22 mouse cellular contexts compared by ENCODE assay signal in genomic region chr9:102356516-102356915, GRCm38 (mm10). TPM values are rescaled to one million over a fixed set of nuclear protein-coding genes. Genes with fewer than 3 reads are reported as not detected.
DNase-seq lines count a peak whose midpoint lies in the region; ATAC-seq and TF ChIP-seq lines count a peak whose summit lies in the region.
"Had no signal": no experiment of that assay in that cellular context is flagged by ENCODE, and none has a peak within 500 bp of the region (broad histone marks: within the 10 kb centered on the region; RNA-seq: fewer than 3 reads in every experiment).

No protein-coding gene starts in this region.

- no peaks in the 10 kb centered on the region for H3K9me3 ChIP-seq in forebrain, embryonic 11.5 days (ENCODE audit: control insufficient read depth, low read length)
- no peaks in the 10 kb centered on the region for H3K9me3 ChIP-seq in forebrain, embryonic 15.5 days
- H3K9me3 ChIP-seq in heart, embryonic 10.5 days: no peaks in the 10 kb centered on the region
- H3K9me3 ChIP-seq in midbrain, embryonic 11.5 days (ENCODE audit: control insufficient read depth, low read length): no peaks in the 10 kb centered on the region
- no peaks in the 10 kb centered on the region for H3K9me3 ChIP-seq in midbrain, embryonic 16.5 days (replicated peaks; ENCODE audit: control insufficient read depth, low read length, poor library complexity, severe bottlenecking)
- H3K9me3 ChIP-seq in limb, embryonic 10.5 days (replicated peaks): no peaks in the 10 kb centered on the region
- no peaks in the 10 kb centered on the region for H3K9me3 ChIP-seq in hindbrain, postnatal 0 days (ENCODE audit: low read length)
- H3K9me3 ChIP-seq: embryonic facial prominence, embryonic 13.5 days; embryonic facial prominence, embryonic 15.5 days; forebrain, embryonic 13.5 days had no signal

- peaks cover 11% of the 10 kb centered on the region for H3K4me1 ChIP-seq in forebrain, embryonic 11.5 days (replicated peaks; ENCODE audit: control insufficient read depth, insufficient read depth, low read length)
- H3K4me1 ChIP-seq in forebrain, embryonic 15.5 days: peaks cover 21% of the 10 kb centered on the region
- H3K4me1 ChIP-seq in heart, embryonic 10.5 days: peaks cover 41% of the 10 kb centered on the region
- peaks cover 14% of the 10 kb centered on the region for H3K4me1 ChIP-seq in midbrain, embryonic 11.5 days (ENCODE audit: control insufficient read depth, insufficient read depth, low read length)
- no peaks in the 10 kb centered on the region; the same call in 1 of the 2 replicates for H3K4me1 ChIP-seq in midbrain, embryonic 16.5 days (ENCODE audit: control insufficient read depth, insufficient read depth, low read length)
- peaks cover 26% of the 10 kb centered on the region for H3K4me1 ChIP-seq in limb, embryonic 10.5 days
- peaks cover 5% of the 10 kb centered on the region; the same call in 1 of the 2 replicates for H3K4me1 ChIP-seq in hindbrain, postnatal 0 days (ENCODE audit: insufficient read depth, low read length)

- H3K4me3 ChIP-seq in forebrain, embryonic 11.5 days (ENCODE audit: low read depth, low read length): no peak overlapping the region
- no peak overlapping the region for H3K4me3 ChIP-seq in forebrain, embryonic 15.5 days
- H3K4me3 ChIP-seq in heart, embryonic 10.5 days: no peak overlapping the region
- no peak overlapping the region for H3K4me3 ChIP-seq in midbrain, embryonic 11.5 days (ENCODE audit: low read depth, low read length)
- no peak overlapping the region for H3K4me3 ChIP-seq in midbrain, embryonic 16.5 days (ENCODE audit: low read depth, low read length)
- no peak overlapping the region for H3K4me3 ChIP-seq in limb, embryonic 10.5 days
- H3K4me3 ChIP-seq in hindbrain, postnatal 0 days (ENCODE audit: low read length): no peak overlapping the region
- H3K4me3 ChIP-seq: embryonic facial prominence, embryonic 13.5 days; embryonic facial prominence, embryonic 15.5 days; erythroblast, embryonic 14.5 days; forebrain, embryonic 13.5 days had no signal

- no peak overlapping the region for H3K9ac ChIP-seq in forebrain, embryonic 11.5 days (ENCODE audit: low read length)
- no peak overlapping the region for H3K9ac ChIP-seq in forebrain, embryonic 15.5 days (replicated peaks)
- no peak overlapping the region for H3K9ac ChIP-seq in midbrain, embryonic 11.5 days (ENCODE audit: low read length)
- no peak overlapping the region for H3K9ac ChIP-seq in midbrain, embryonic 16.5 days (ENCODE audit: low read depth, low read length)
- H3K9ac ChIP-seq in hindbrain, postnatal 0 days (replicated peaks; ENCODE audit: low read length): no peak overlapping the region
- H3K9ac ChIP-seq: embryonic facial prominence, embryonic 13.5 days; embryonic facial prominence, embryonic 15.5 days; forebrain, embryonic 13.5 days had no signal

- WGBS in forebrain, embryonic 11.5 days: 82% methylated on average over 10 of the region's 10 CpGs
- WGBS in forebrain, embryonic 15.5 days: 82% methylated on average over 10 of the region's 10 CpGs
- WGBS in heart, embryonic 10.5 days: 19% methylated on average over 10 of the region's 10 CpGs
- 69% methylated on average over 10 of the region's 10 CpGs for WGBS in midbrain, embryonic 11.5 days
- whole genome bisulfite sequencing in midbrain, embryonic 16.5 days: 80% methylated on average over 10 of the region's 10 CpGs
- WGBS in limb, embryonic 10.5 days: 68% methylated on average over 10 of the region's 10 CpGs
- WGBS in hindbrain, postnatal 0 days: 83% methylated on average over 10 of the region's 10 CpGs

- H3K27me3 ChIP-seq in forebrain, embryonic 11.5 days (ENCODE audit: control insufficient read depth, insufficient read depth, low read length): peaks cover 16% of the 10 kb centered on the region; the same call in 1 of the 2 replicates
- peaks cover 9% of the 10 kb centered on the region; the same call in 1 of the 2 replicates for H3K27me3 ChIP-seq in forebrain, embryonic 15.5 days
- peaks cover 63% of the 10 kb centered on the region for H3K27me3 ChIP-seq in heart, embryonic 10.5 days (ENCODE audit: insufficient read depth, poor library complexity, severe bottlenecking)
- peaks cover 17% of the 10 kb centered on the region for H3K27me3 ChIP-seq in midbrain, embryonic 11.5 days (ENCODE audit: control insufficient read depth, insufficient read depth, low read length)
- no peaks in the 10 kb centered on the region for H3K27me3 ChIP-seq in midbrain, embryonic 16.5 days (ENCODE audit: control insufficient read depth, insufficient read depth, low read depth, low read length)
- H3K27me3 ChIP-seq in limb, embryonic 10.5 days (ENCODE audit: low read depth, poor library complexity, severe bottlenecking): peaks cover 62% of the 10 kb centered on the region
- H3K27me3 ChIP-seq in hindbrain, postnatal 0 days (ENCODE audit: insufficient read depth, low read length): 0 out of 2 replicates have a peak, but pooled peaks cover 4% of the 10 kb centered on the region

- DNase-seq in forebrain, embryonic 11.5 days (ENCODE audit: low spot score): peak; percentile 30
- peak; percentile 64 for DNase-seq in heart, embryonic 10.5 days (ENCODE audit: low spot score)
- no peak for DNase-seq in heart, adult 9 months (ENCODE audit: low spot score in 2 of 2)
- peak; percentile 56 for DNase-seq in midbrain, embryonic 11.5 days (ENCODE audit: low spot score, missing footprints)
- peak; percentile 19 for DNase-seq in limb, embryonic 10.5 days (ENCODE audit: low spot score)
- DNase-seq in hindbrain, postnatal 0 days (ENCODE audit: low spot score): no peak
- DNase-seq: adrenal gland, adult 2 months; adrenal gland, postnatal 10 days; adrenal gland, postnatal 25 days; cerebellum, adult 11 months; cerebellum, adult 18-20 months; cerebellum, postnatal 36 days; embryo, embryonic 11 days had no signal

- TF ChIP-seq CTCF in hindbrain, postnatal 0 days (IDR thresholded peaks at IDR 0.05; ENCODE audit: low read depth): no peak

- no peak for ATAC-seq in forebrain, embryonic 11.5 days (replicated peaks; ENCODE audit: low FRiP score)
- no peak for ATAC-seq in forebrain, embryonic 15.5 days (replicated peaks)
- no peak for ATAC-seq in midbrain, embryonic 11.5 days (ENCODE audit: low FRiP score)
- no peak for ATAC-seq in midbrain, embryonic 16.5 days
- ATAC-seq in hindbrain, postnatal 0 days: no peak
- ATAC-seq: forebrain, embryonic 13.5 days; forebrain, embryonic 16.5 days had no signal

- H3K27ac ChIP-seq in forebrain, embryonic 11.5 days (ENCODE audit: low read depth, low read length): no peak overlapping the region
- no peak overlapping the region for H3K27ac ChIP-seq in forebrain, embryonic 15.5 days (replicated peaks)
- H3K27ac ChIP-seq in heart, embryonic 10.5 days: no peak overlapping the region
- H3K27ac ChIP-seq in midbrain, embryonic 11.5 days (ENCODE audit: low read depth, low read length): no peak overlapping the region
- no peak overlapping the region for H3K27ac ChIP-seq in midbrain, embryonic 16.5 days (ENCODE audit: low read length)
- H3K27ac ChIP-seq in limb, embryonic 10.5 days: no peak overlapping the region
- no peak overlapping the region for H3K27ac ChIP-seq in hindbrain, postnatal 0 days
- H3K27ac ChIP-seq: embryonic facial prominence, embryonic 13.5 days; embryonic facial prominence, embryonic 15.5 days; forebrain, embryonic 13.5 days had no signal

- H3K36me3 ChIP-seq in forebrain, embryonic 11.5 days (ENCODE audit: control insufficient read depth, insufficient read depth, low read length): no peaks in the 10 kb centered on the region
- H3K36me3 ChIP-seq in forebrain, embryonic 15.5 days: no peaks in the 10 kb centered on the region
- H3K36me3 ChIP-seq in heart, embryonic 10.5 days: no peaks in the 10 kb centered on the region
- H3K36me3 ChIP-seq in midbrain, embryonic 11.5 days (ENCODE audit: control insufficient read depth, insufficient read depth, low read length): no peaks in the 10 kb centered on the region
- H3K36me3 ChIP-seq in midbrain, embryonic 16.5 days (ENCODE audit: control insufficient read depth, insufficient read depth, low read length): no peaks in the 10 kb centered on the region
- H3K36me3 ChIP-seq in limb, embryonic 10.5 days: no peaks in the 10 kb centered on the region
- H3K36me3 ChIP-seq in hindbrain, postnatal 0 days (ENCODE audit: insufficient read depth, low read length): no peaks in the 10 kb centered on the region
- H3K36me3 ChIP-seq: embryonic facial prominence, embryonic 13.5 days; embryonic facial prominence, embryonic 15.5 days had no signal

- H3K4me2 ChIP-seq in forebrain, embryonic 11.5 days (ENCODE audit: low read depth, low read length, severe bottlenecking): no peak overlapping the region
- H3K4me2 ChIP-seq in forebrain, embryonic 15.5 days (replicated peaks): no peak overlapping the region
- no peak overlapping the region for H3K4me2 ChIP-seq in midbrain, embryonic 11.5 days
- H3K4me2 ChIP-seq in midbrain, embryonic 16.5 days (ENCODE audit: low read length): no peak overlapping the region
- no peak overlapping the region for H3K4me2 ChIP-seq in hindbrain, postnatal 0 days (ENCODE audit: low read depth, low read length)
- H3K4me2 ChIP-seq: embryonic facial prominence, embryonic 13.5 days; embryonic facial prominence, embryonic 15.5 days; forebrain, embryonic 13.5 days had no signal

RNA-seq across cellular contexts. Expression of gene Ephb1, which starts 2.0 kb away (rescaled TPM):
- 19.8 and 19.9 TPM in 2 replicates for polyA plus RNA-seq in forebrain, embryonic 11.5 days (2014; fragmentation: Nextera tagmentation; extraction: Ambion mirVana)
- 40.5 and 42.3 TPM in 2 replicates for polyA plus RNA-seq in forebrain, embryonic 15.5 days (2015; fragmentation: Nextera tagmentation; extraction: Ambion mirVana)
- 0.52 and 1.3 TPM in 2 replicates for polyA plus RNA-seq in heart, embryonic 10.5 days (2016; fragmentation: Nextera tagmentation; extraction: Ambion mirVana)
- polyA plus RNA-seq in midbrain, embryonic 11.5 days (2014; fragmentation: Nextera tagmentation; extraction: Ambion mirVana): 17.8 and 18.8 TPM in 2 replicates
- 68.5 and 80.1 TPM in 2 replicates for polyA plus RNA-seq in midbrain, embryonic 16.5 days (2015; fragmentation: Nextera tagmentation; extraction: Ambion mirVana)
- polyA plus RNA-seq in limb, embryonic 10.5 days (2016; fragmentation: Nextera tagmentation; extraction: Ambion mirVana): 1.1 and 1.2 TPM in 2 replicates
- 50.3 and 60.1 TPM in 2 replicates for total RNA-seq in hindbrain, postnatal 0 days (2014; rRNA removed)
- 34.7 and 39.6 TPM in 2 replicates for polyA plus RNA-seq in hindbrain, postnatal 0 days (2015; fragmentation: Nextera tagmentation; extraction: Ambion mirVana)
- total RNA-seq: common myeloid progenitor, adult 5-6 weeks; MEL had no signal
- polyA plus RNA-seq: erythroblast, embryonic 14.5 days had no signal

Comparison
In these comparisons a context has a peak if more than half of its experiments do, and no peak if none do; other contexts are left out.
1. DNase-seq: peak in forebrain, embryonic 11.5 days (single experiment), heart, embryonic 10.5 days (single experiment), midbrain, embryonic 11.5 days (single experiment) and limb, embryonic 10.5 days (single experiment); none in heart, adult 9 months (0 of 2) and hindbrain, postnatal 0 days (single experiment).